Mouse (Mus musculus): Measurements from ENCODE around the gene Tk1. TPM values are rescaled to one million over a fixed set of nuclear protein-coding genes. Genes with fewer than 3 reads are reported as not detected.

The Tk1 gene
- total and polyA plus RNA-seq, 3 experiments = 172 to 188 TPM; not detected in 1

GRCm38 (mm10) chr11:117776085-117776792 lies 49.7 kb downstream of the Tk1 start:
- H3K9ac ChIP-seq (ENCODE audit: control insufficient read depth, low read depth, low read length, poor library complexity, severe bottlenecking) = no peak overlapping the region
- no peaks in the 10 kb centered on the region for H3K27me3 ChIP-seq (ENCODE audit: control insufficient read depth in 1 of 2, insufficient read depth in 2 of 2, low read length in 2 of 2)
- H3K36me3 ChIP-seq (ENCODE audit: control insufficient read depth in 1 of 2, insufficient read depth in 2 of 2, low read length in 2 of 2) = no peaks in the 10 kb centered on the region; a peak in 2 of 4 replicates
- no peak for TF ChIP-seq ZMIZ1 (IDR thresholded peaks at IDR 0.05; ENCODE audit: low read depth, low read length)
- TF ChIP-seq TCF12 (IDR thresholded peaks at IDR 0.05; ENCODE audit: low read depth, low read length) = no peak
- no peak for TF ChIP-seq HCFC1 (IDR thresholded peaks at IDR 0.05; ENCODE audit: low read depth, low read length)
- TF ChIP-seq UBTF (IDR thresholded peaks at IDR 0.05; ENCODE audit: borderline replicate concordance, insufficient read depth, low read depth, low read length) = no peak
- no peak for TF ChIP-seq ELF1 (IDR thresholded peaks at IDR 0.05; ENCODE audit: low read depth, low read length)
- no peak for TF ChIP-seq ZKSCAN1 (IDR thresholded peaks at IDR 0.05; ENCODE audit: low read depth, low read length)
- no peak for TF ChIP-seq BHLHE40 (IDR thresholded peaks at IDR 0.05; ENCODE audit: borderline replicate concordance, low read depth, low read length)
- TF ChIP-seq TBP (IDR thresholded peaks at IDR 0.05; ENCODE audit: low read depth, low read length) = no peak
- TF ChIP-seq KAT2A (conservative IDR thresholded peaks at IDR 0.05; ENCODE audit: low read depth, low read length) = no peak
- no peak for TF ChIP-seq E2F4 (IDR thresholded peaks at IDR 0.05; ENCODE audit: borderline replicate concordance, low read depth, low read length)
- no peak for TF ChIP-seq GATA1 (IDR thresholded peaks at IDR 0.05; ENCODE audit: low read depth, low read length)
- no peak for TF ChIP-seq EP300 (IDR thresholded peaks at IDR 0.05; ENCODE audit: low read depth in 1 of 2, low read length in 2 of 2)
- TF ChIP-seq NELFE (IDR thresholded peaks at IDR 0.05; ENCODE audit: low read depth, low read length) = no peak
- no peak for TF ChIP-seq SIN3A (IDR thresholded peaks at IDR 0.05; ENCODE audit: low read length)
- no peak overlapping the region for H3K4me3 ChIP-seq (ENCODE audit: control insufficient read depth in 1 of 2, insufficient read depth in 1 of 2, low read depth in 2 of 2, low read length in 2 of 2)
- peaks cover 3 to 8% of the 10 kb centered on the region in 2 experiments; a peak in 2 of 4 replicates for H3K4me1 ChIP-seq (ENCODE audit: control insufficient read depth in 1 of 2, insufficient read depth in 2 of 2, low read length in 2 of 2)
- H3K27ac ChIP-seq (ENCODE audit: control insufficient read depth, low read depth, low read length) = no peak overlapping the region
- H3K9me3 ChIP-seq (replicated peaks; ENCODE audit: insufficient read depth, low read length) = no peaks in the 10 kb centered on the region
- DNase-seq (ENCODE audit: low read depth, low spot score) = no peak
- H3K79me2 ChIP-seq (ENCODE audit: control insufficient read depth, insufficient read depth, low read length, poor library complexity) = peaks cover 21% of the 10 kb centered on the region

GRCm38 (mm10) chr11:117775540-117775939 lies 50.4 kb downstream of the Tk1 start:
- Histone ChIP-seq H3K4me1 (ENCODE audit: control insufficient read depth in 1 of 2, insufficient read depth in 2 of 2, low read length in 2 of 2) (peaks cover 3 to 8% of the 10 kb centered on the region in 2 experiments; a peak in 2 of 4 replicates), H3K79me2 (ENCODE audit: control insufficient read depth, insufficient read depth, low read length, poor library complexity) (peaks cover 20% of the 10 kb centered on the region), H3K36me3 (ENCODE audit: control insufficient read depth in 1 of 2, insufficient read depth in 2 of 2, low read length in 2 of 2) (no peaks in the 10 kb centered on the region; a peak in 2 of 4 replicates), H3K9me3 (replicated peaks; ENCODE audit: insufficient read depth, low read length) (no peaks in the 10 kb centered on the region), H3K27me3 (ENCODE audit: control insufficient read depth in 1 of 2, insufficient read depth in 2 of 2, low read length in 2 of 2) (no peaks in the 10 kb centered on the region), H3K27ac (ENCODE audit: control insufficient read depth, low read depth, low read length) (no peak overlapping the region), H3K4me3 (ENCODE audit: control insufficient read depth in 1 of 2, insufficient read depth in 1 of 2, low read depth in 2 of 2, low read length in 2 of 2) (no peak overlapping the region), H3K9ac (ENCODE audit: control insufficient read depth, low read depth, low read length, poor library complexity, severe bottlenecking) (no peak overlapping the region)
- TF ChIP-seq EP300 (IDR thresholded peaks at IDR 0.05; ENCODE audit: low read depth in 1 of 2, low read length in 2 of 2) (no peak), ZC3H11A (IDR thresholded peaks at IDR 0.05; ENCODE audit: low read depth, low read length) (no peak), CTCF (IDR thresholded peaks at IDR 0.05 in 2 of 3, conservative IDR thresholded peaks at IDR 0.05 in 1 of 3; ENCODE audit: control insufficient read depth in 1 of 3, insufficient read depth in 1 of 3, low read depth in 2 of 3, low read length in 3 of 3, poor library complexity in 1 of 3, severe bottlenecking in 1 of 3) (no peak), CHD2 (IDR thresholded peaks at IDR 0.05; ENCODE audit: low read length) (no peak), BHLHE40 (IDR thresholded peaks at IDR 0.05; ENCODE audit: borderline replicate concordance, low read depth, low read length) (no peak), MAFK (IDR thresholded peaks at IDR 0.05; ENCODE audit: borderline replicate concordance, low read depth, low read length) (no peak)
- DNase-seq (ENCODE audit: low read depth, low spot score) = no peak

Measured in MEL (cell line).